Mouse (Mus musculus) WW6 (cell line): ENCODE data around the gene Gm3486.
"Not testable (repeated sequence)": the region's sequence is repeated elsewhere in the genome, so short reads cannot be mapped to it uniquely, and the experiment has no call there.

Experiments
- DNase-seq: peaks from one replicate; pipeline ENCODE4 v3.0.0-alpha.2; 2013; ENCODE audit warnings: low read depth, low spot score

Gm3486 gene

GRCm38 (mm10) chr14:41489385-41489784, at the start of gene Gm3486:
Gene Gm3486, minus strand, starts transcription at chr14:41489485.
- not testable (repeated sequence) for DNase-seq

- not testable (repeated sequence) for DNase-seq
Observed at GRCm38 (mm10) chr14:41524695-41525094, 35.4 kb upstream of the Gm3486 start.

GRCm38 (mm10) chr14:41520683-41521082, 31.4 kb upstream of the Gm3486 start:
- DNase-seq, result not testable (repeated sequence)

GRCm38 (mm10) chr14:41453418-41453817, 35.9 kb downstream of the Gm3486 start, which contains the start of gene Gm7954:
Gene Gm7954, minus strand, starts transcription at chr14:41453518.
- DNase-seq, result not testable (repeated sequence)
